9 mouse cellular contexts compared by ENCODE assay signal in the genomic region with DNA sequence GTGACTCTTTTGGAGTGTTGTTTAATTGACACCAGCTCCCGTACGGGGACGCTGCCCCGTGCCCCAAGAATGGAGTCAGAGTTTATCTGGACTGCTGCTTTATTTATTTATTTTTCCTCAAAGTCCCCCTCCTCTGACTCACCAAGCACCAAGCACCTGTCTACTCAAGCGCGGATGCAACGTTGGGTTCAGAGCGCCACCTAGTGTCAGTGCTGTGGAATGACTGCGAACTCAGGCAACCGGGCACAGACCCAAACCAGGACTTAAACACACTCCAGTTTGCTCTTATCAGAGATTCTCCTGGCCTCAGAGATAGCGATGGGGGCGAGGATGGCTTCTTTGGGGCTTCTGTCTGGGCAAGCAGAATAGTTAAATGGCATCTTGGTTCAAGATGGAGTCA. TPM values are rescaled to one million over a fixed set of nuclear protein-coding genes. Genes with fewer than 3 reads are reported as not detected.
DNase-seq lines count a peak whose midpoint lies in the region; TF ChIP-seq lines count a peak whose summit lies in the region.
"Had no signal": no experiment of that assay in that cellular context is flagged by ENCODE, and none has a peak within 500 bp of the region (broad histone marks: within the 10 kb centered on the region; RNA-seq: fewer than 3 reads in every experiment).

No protein-coding gene starts in this region.

- H3K4me1 ChIP-seq in cerebellum, adult 2 months (ENCODE audit: control insufficient read depth, insufficient read depth, low read length): no peaks in the 10 kb centered on the region
- peaks cover 13% of the 10 kb centered on the region for H3K4me1 ChIP-seq in thymus, adult 2 months (replicated peaks; ENCODE audit: control insufficient read depth, insufficient read depth, low read length)

- H3K4me3 ChIP-seq in cerebellum, adult 2 months (replicated peaks; ENCODE audit: insufficient read depth, low read depth, low read length): no peak overlapping the region
- no peak overlapping the region for H3K4me3 ChIP-seq in thymus, adult 2 months (ENCODE audit: control insufficient read depth, insufficient read depth, low read length)

- intact Hi-C loops in gastrocnemius, postnatal 14 days (cut with DNase I; ENCODE audit: low total_unique reads): no loop called here
- intact Hi-C loops in left cerebral cortex, postnatal 14 days (cut with DNase I): loop anchor here (1.0 kb wide), 1 partner anchor 54 kb away; no protein-coding TSS in a partner anchor

- no peaks in the 10 kb centered on the region for H3K36me3 ChIP-seq in thymus, adult 2 months (ENCODE audit: control insufficient read depth, insufficient read depth, low read length)

- DNase-seq in layer of hippocampus, adult 11-12 months (ENCODE audit: low spot score): peak; percentile 79
- no peak for DNase-seq in layer of hippocampus, adult 9-10 months (ENCODE audit: low spot score)
- peak; percentile 43 for DNase-seq in MEL-GATA-1-ER (ENCODE audit: extremely low read depth, low read depth)
- peak; percentile 70 to 79 for DNase-seq in cerebellum, adult 2 months
- peak; percentile 57 for DNase-seq in gastrocnemius, postnatal 14 days
- DNase-seq in left cerebral cortex, postnatal 14 days (ENCODE audit: low spot score in 2 of 2): peak; percentile 76 to 78
- peak; percentile 55 to 78 for DNase-seq in natural killer cell, adult 2 months (ENCODE audit: low spot score in 2 of 2)
- DNase-seq in thymus, adult 2 months: peak; percentile 82

- no peak for TF ChIP-seq POLR2A in cerebellum, adult 2 months (IDR thresholded peaks at IDR 0.05; ENCODE audit: borderline replicate concordance, insufficient read depth, low read length)
- TF ChIP-seq POLR2A in thymus, adult 2 months (IDR thresholded peaks at IDR 0.05; ENCODE audit: control insufficient read depth, extremely low read depth, insufficient read depth, low read length, poor library complexity): no peak

- H3K27ac ChIP-seq in cerebellum, adult 2 months (ENCODE audit: insufficient read depth, low read length): no peak overlapping the region
- no peak overlapping the region; the same call in 1 of the 2 replicates for H3K27ac ChIP-seq in thymus, adult 2 months (ENCODE audit: control insufficient read depth, insufficient read depth, low read length)

- H3K27me3 ChIP-seq in cerebellum, adult 2 months (ENCODE audit: control insufficient read depth, insufficient read depth, low read length): no peaks in the 10 kb centered on the region
- no peaks in the 10 kb centered on the region for H3K27me3 ChIP-seq in thymus, adult 2 months (ENCODE audit: control insufficient read depth, insufficient read depth, low read length)

- TF ChIP-seq CTCF in cerebellum, adult 2 months (IDR thresholded peaks at IDR 0.05; ENCODE audit: borderline replicate concordance, insufficient read depth, low read depth, low read length): peak; percentile 99
- peak; percentile 96 for TF ChIP-seq CTCF in thymus, adult 2 months (IDR thresholded peaks at IDR 0.05; ENCODE audit: borderline replicate concordance, control insufficient read depth, extremely low read depth, insufficient read depth, low read length, poor library complexity)

- WGBS in cerebellum, adult 2 months: 11% methylated on average over 12 of the region's 12 CpGs
- 17% methylated on average over 12 of the region's 12 CpGs for WGBS in thymus, adult 2 months

RNA-seq across cellular contexts. Expression of gene Rasal1, which starts 25.0 kb away (rescaled TPM):
- polyA plus RNA-seq in cerebellum, adult 2 months (2012; rRNA removed): 24.7 and 30.5 TPM in 2 replicates
- not detected for total RNA-seq in gastrocnemius, postnatal 14 days (2021)
- 100 to 1,000 TPM in 1 of 2 experiments, 10 to 100 TPM in 1; 94.2 to 107 TPM for total RNA-seq in left cerebral cortex, postnatal 14 days (2021)
- 27.7 and 28.0 TPM in 2 replicates for polyA plus RNA-seq in thymus, adult 2 months (2012; rRNA removed)
- total RNA-seq: gastrocnemius, postnatal 4 days had no signal

RNA-seq across cellular contexts. Expression of gene Dtx1, which starts 38.1 kb away (rescaled TPM):
- polyA plus RNA-seq in cerebellum, adult 2 months (2012; rRNA removed): 123 and 127 TPM in 2 replicates
- total RNA-seq in gastrocnemius, postnatal 14 days (2021): under 1 TPM; 0.66 to 0.76 TPM
- total RNA-seq in left cerebral cortex, postnatal 14 days (2021): 10 to 100 TPM; 72.6 to 80.1 TPM
- polyA plus RNA-seq in thymus, adult 2 months (2012; rRNA removed): 60.6 and 66.6 TPM in 2 replicates

RNA-seq across cellular contexts. Expression of gene Cfap73, which starts 39.6 kb away (rescaled TPM):
- polyA plus RNA-seq in cerebellum, adult 2 months (2012; rRNA removed): 0.24 and 0.31 TPM in 2 replicates
- total RNA-seq in gastrocnemius, postnatal 14 days (2021): not detected
- total RNA-seq in left cerebral cortex, postnatal 14 days (2021): not detected
- 0.15 and 0.33 TPM in 2 replicates for polyA plus RNA-seq in thymus, adult 2 months (2012; rRNA removed)
- total RNA-seq: gastrocnemius, postnatal 4 days had no signal

Comparison
In these comparisons a context has a peak if more than half of its experiments do, and no peak if none do; other contexts are left out.
1. RNA of gene Rasal1, which starts 25.0 kb away (total RNA-seq): 94.2 to 107 TPM in left cerebral cortex, postnatal 14 days; not detected in gastrocnemius, postnatal 14 days; every median in the first group is over 10 times any median in the second.
2. RNA of gene Dtx1, which starts 38.1 kb away (total RNA-seq): 72.6 to 80.1 TPM in left cerebral cortex, postnatal 14 days; 0.66 to 0.76 TPM in gastrocnemius, postnatal 14 days; every median in the first group is over 10 times any median in the second.